In genomic region chr11:76577588-76578257, GRCm38 (mm10) we compare ENCODE assay signal across 8 mouse cellular contexts. TPM values are rescaled to one million over a fixed set of nuclear protein-coding genes. Genes with fewer than 3 reads are reported as not detected.
DNase-seq lines count a peak whose midpoint lies in the region; ATAC-seq and TF ChIP-seq lines count a peak whose summit lies in the region.

No protein-coding gene starts in this region.

- DNase-seq in adrenal gland, adult (ENCODE audit: inconsistent age in 2 of 2, low spot score in 1 of 2), result peak; percentile 91 to 96
- peak; percentile 89 to 91 for DNase-seq in cerebellum, postnatal 36 days
- peak; percentile 90 for DNase-seq in gastrocnemius, adult 2 months
- DNase-seq in left cerebral cortex, postnatal 25 days (ENCODE audit: low spot score in 2 of 2), result peak; percentile 90 to 96
- DNase-seq in skeletal muscle tissue, adult 2 months (ENCODE audit: low read depth, low spot score), result peak; percentile 74

- no peaks in the 10 kb centered on the region for H3K36me3 ChIP-seq in intestine, embryonic 16.5 days (ENCODE audit: control insufficient read depth, insufficient read depth, low read length)
- no peaks in the 10 kb centered on the region for H3K36me3 ChIP-seq in midbrain, embryonic 13.5 days

- ATAC-seq in intestine, embryonic 16.5 days, result peak; percentile 76
- peak; percentile 56 for ATAC-seq in midbrain, embryonic 13.5 days
- no peak for ATAC-seq in inflammation-experienced regulatory T-cells, adult 6 months

- TF ChIP-seq CTCF in gastrocnemius, adult 2 months (IDR thresholded peaks at IDR 0.05), result peak; percentile 96

- H3K9ac ChIP-seq in intestine, embryonic 16.5 days (ENCODE audit: low read depth, low read length), result no peak overlapping the region
- H3K9ac ChIP-seq in midbrain, embryonic 13.5 days (replicated peaks), result no peak overlapping the region

- no peaks in the 10 kb centered on the region for H3K4me1 ChIP-seq in intestine, embryonic 16.5 days (ENCODE audit: control insufficient read depth, insufficient read depth, low read length)
- peaks cover 8% of the 10 kb centered on the region for H3K4me1 ChIP-seq in midbrain, embryonic 13.5 days (replicated peaks)

- H3K4me2 ChIP-seq in intestine, embryonic 16.5 days (ENCODE audit: low read depth, low read length), result no peak overlapping the region
- H3K4me2 ChIP-seq in midbrain, embryonic 13.5 days (replicated peaks), result no peak overlapping the region

- H3K4me3 ChIP-seq in gastrocnemius, adult 2 months, result no peak overlapping the region
- no peak overlapping the region for H3K4me3 ChIP-seq in intestine, embryonic 16.5 days (ENCODE audit: low read length)
- no peak overlapping the region for H3K4me3 ChIP-seq in midbrain, embryonic 13.5 days (replicated peaks)

- H3K9me3 ChIP-seq in intestine, embryonic 16.5 days (ENCODE audit: control insufficient read depth, low read length), result no peaks in the 10 kb centered on the region
- H3K9me3 ChIP-seq in midbrain, embryonic 13.5 days, result no peaks in the 10 kb centered on the region

- no peaks in the 10 kb centered on the region for H3K27me3 ChIP-seq in intestine, embryonic 16.5 days (replicated peaks; ENCODE audit: control insufficient read depth, insufficient read depth, low read length)
- H3K27me3 ChIP-seq in midbrain, embryonic 13.5 days, result no peaks in the 10 kb centered on the region

- intact Hi-C loops in gastrocnemius, adult 2 months (cut with DNase I), result loop anchor here (1.0 to 10.0 kb wide), 2 partner anchors 36 to 53 kb away; no protein-coding TSS in a partner anchor
- intact Hi-C loops in left cerebral cortex, postnatal 25 days (cut with DNase I), result loop anchor here (1.0 to 10.0 kb wide), 3 partner anchors 36 to 123 kb away; no protein-coding TSS in a partner anchor

- WGBS in intestine, embryonic 16.5 days, result 38% methylated on average over 12 of the region's 12 CpGs
- 29% methylated on average over 12 of the region's 12 CpGs for WGBS in midbrain, embryonic 13.5 days

- H3K27ac ChIP-seq in gastrocnemius, adult 2 months, result no peak overlapping the region
- no peak overlapping the region for H3K27ac ChIP-seq in intestine, embryonic 16.5 days (ENCODE audit: low read length)
- H3K27ac ChIP-seq in midbrain, embryonic 13.5 days, result no peak overlapping the region

RNA-seq across cellular contexts. Expression of gene Abr, which starts 44.4 kb away (rescaled TPM):
- total RNA-seq in gastrocnemius, adult 2 months (2021), result 10 to 100 TPM; 10.2 to 19.2 TPM
- 29.5 and 35.1 TPM in 2 replicates for polyA plus RNA-seq in intestine, embryonic 16.5 days (2015; fragmentation: Nextera tagmentation; extraction: Ambion mirVana)
- total RNA-seq in left cerebral cortex, postnatal 25 days (2021), result 100 to 1,000 TPM; 458 to 459 TPM
- polyA plus RNA-seq in midbrain, embryonic 13.5 days (2015; fragmentation: Nextera tagmentation; extraction: Ambion mirVana), result 88.4 and 93.5 TPM in 2 replicates
- polyA plus RNA-seq in inflammation-experienced regulatory T-cells, adult 6 months (2017; shearing (Covaris generic)), result 10 to 100 TPM; 14.4 to 17.1 (median 15.4) TPM
